Mouse (Mus musculus) regulatory T cell (primary cell): ENCODE data around the gene Gm6760.

ENCODE experiments used
- in situ Hi-C: fragments of 300-600 bp; cut with MboI, MseI; formaldehyde crosslinking; loops from one replicate; pipeline ENCODE4 v1.15.1; 2025; ENCODE audit warnings: high pct_unique_total_duplicates

Gm6760 gene

GRCm38 (mm10) chrX:64152098-64152497, at the start of gene Gm6760:
Gene Gm6760, minus strand, starts transcription at chrX:64152198.
- in situ Hi-C loops: no loop called here

DNA sequence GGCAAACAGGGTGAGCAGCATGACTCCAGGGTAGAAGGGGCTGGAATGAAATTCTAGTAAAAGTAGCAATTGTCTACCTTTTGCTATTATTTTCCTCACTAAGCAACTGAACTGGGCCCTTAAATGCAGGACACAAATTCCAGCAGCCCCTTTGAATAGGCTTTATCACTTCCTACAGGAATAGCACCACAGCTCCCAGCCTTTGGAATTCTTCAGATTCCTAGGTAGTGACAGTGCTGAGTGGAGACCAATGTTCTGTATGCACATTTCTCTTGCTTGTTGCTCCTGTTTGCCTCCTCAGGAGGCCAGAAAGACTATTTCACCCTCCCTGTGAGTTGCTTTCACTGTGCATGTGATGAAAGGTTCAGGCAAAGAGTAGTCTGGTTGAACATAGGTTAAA, 29.2 kb upstream of the Gm6760 start:
- in situ Hi-C loops: loop anchor here (10.0 kb wide), 1 partner anchor 854 kb away; no protein-coding TSS in a partner anchor

DNA sequence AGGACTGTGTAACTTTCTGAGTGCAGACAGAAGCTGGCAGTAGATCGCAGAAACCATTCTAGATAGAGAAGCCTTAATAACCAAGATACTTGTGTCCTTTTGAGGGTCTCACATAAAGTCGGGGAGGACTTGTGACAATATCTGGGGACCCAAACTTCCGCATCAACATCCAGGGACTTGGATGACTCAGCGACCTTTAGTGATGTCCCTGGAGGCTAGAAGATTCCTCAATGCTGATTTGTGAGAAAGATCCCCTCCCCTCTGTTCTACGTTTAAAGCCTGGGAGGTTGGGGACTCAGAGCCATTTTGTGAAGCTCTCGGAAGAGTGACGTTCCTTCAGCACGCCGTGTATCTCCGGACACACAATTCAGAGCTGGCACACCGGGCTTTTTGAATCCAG, 21.2 kb upstream of the Gm6760 start, which contains the start of gene 3830417A13Rik:
TSS of gene 3830417A13Rik (plus strand) at position 301 of the 400 bp plus-strand sequence.
- in situ Hi-C loops: no loop called here
